Mouse (Mus musculus): ENCODE results near the gene Supt20.
"Not testable (repeated sequence)": the region's sequence is repeated elsewhere in the genome, so short reads cannot be mapped to it uniquely, and the experiment has no call there.

DNA sequence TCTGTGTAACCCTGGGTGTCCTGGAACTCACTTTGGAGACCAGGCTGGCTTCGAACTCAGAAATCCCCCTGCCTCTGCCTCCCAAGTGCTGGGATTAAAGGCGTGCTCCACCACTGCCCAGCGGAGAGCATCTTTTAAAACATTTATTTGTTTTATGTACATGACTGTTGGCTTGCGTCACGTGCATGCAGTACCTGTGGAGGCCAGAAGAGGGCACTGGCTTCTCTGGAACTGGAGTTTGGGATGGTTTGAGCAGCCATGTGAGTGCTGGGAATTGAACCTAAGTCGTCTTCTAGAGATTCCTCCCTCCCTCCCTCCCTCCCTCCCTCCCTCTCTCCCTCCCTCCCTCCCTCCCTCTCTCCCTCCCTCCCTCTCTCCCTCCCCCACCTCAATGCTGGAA, 72.9 kb downstream of the Supt20 start:
- TF ChIP-seq CTCF (IDR thresholded peaks at IDR 0.05; ENCODE audit: borderline replicate concordance, extremely low read depth, insufficient read depth, insufficient read length), result peak; percentile 33; the same call in 1 of the 2 replicates
- TF ChIP-seq POLR2A (IDR thresholded peaks at IDR 0.05; ENCODE audit: borderline replicate concordance, extremely low read depth, insufficient read depth, insufficient read length, poor library complexity, severe bottlenecking), result not testable (repeated sequence)
